ENCODE assay signal across 10 mouse cellular contexts in genomic region chr3:108360894-108361293, GRCm38 (mm10). TPM values are rescaled to one million over a fixed set of nuclear protein-coding genes. Genes with fewer than 3 reads are reported as not detected.
A peak's percentile ranks its signal among the peaks of the same experiment; 100 is the strongest.
DNase-seq lines count a peak whose midpoint lies in the region; ATAC-seq and TF ChIP-seq lines count a peak whose summit lies in the region.
"Had no signal": no experiment of that assay in that cellular context is flagged by ENCODE, and none has a peak within 500 bp of the region (broad histone marks: within the 10 kb centered on the region; RNA-seq: fewer than 3 reads in every experiment).

No protein-coding gene starts in this region.

- TF ChIP-seq POLR2A in ES-Bruce4 (IDR thresholded peaks at IDR 0.05; ENCODE audit: insufficient read depth, low read length), result no peak

- H3K27ac ChIP-seq in kidney, embryonic 16.5 days (ENCODE audit: low read length), result peak overlapping the region; percentile 72
- no peak overlapping the region for H3K27ac ChIP-seq in ES-Bruce4 (ENCODE audit: insufficient read depth, low read length)
- H3K27ac ChIP-seq in embryonic facial prominence, embryonic 11.5 days (replicated peaks; ENCODE audit: low read depth, low read length), result peak overlapping the region; percentile 4; the same call in 1 of the 2 replicates

- 0 out of 2 replicates have a peak, but pooled peaks have one; percentile 42 for TF ChIP-seq EP300 in ES-Bruce4 (IDR thresholded peaks at IDR 0.05; ENCODE audit: insufficient read depth, low read depth, low read length)

- H3K9me3 ChIP-seq in kidney, embryonic 16.5 days (ENCODE audit: low read length), result no peaks in the 10 kb centered on the region
- H3K9me3 ChIP-seq in ES-Bruce4 (replicated peaks; ENCODE audit: control insufficient read depth, insufficient read depth, low read length, poor library complexity, severe bottlenecking), result no peaks in the 10 kb centered on the region
- H3K9me3 ChIP-seq in embryonic facial prominence, embryonic 11.5 days (replicated peaks; ENCODE audit: control insufficient read depth, low read length), result no peaks in the 10 kb centered on the region

- ATAC-seq in kidney, embryonic 16.5 days (ENCODE audit: low FRiP score, low TSS enrichment), result peak; percentile 70
- ATAC-seq in embryonic facial prominence, embryonic 11.5 days (replicated peaks; ENCODE audit: insufficient number of reproducible peaks, low FRiP score, low TSS enrichment, low read depth), result peak; percentile 36; the same call in 1 of the 2 replicates
- no peak for ATAC-seq in frontal cortex, adult (ENCODE audit: low TSS enrichment)

- H3K4me3 ChIP-seq in kidney, embryonic 16.5 days (ENCODE audit: low read length), result no peak overlapping the region
- H3K4me3 ChIP-seq in ES-Bruce4 (ENCODE audit: low read depth, low read length), result no peak overlapping the region
- H3K4me3 ChIP-seq in embryonic facial prominence, embryonic 11.5 days (ENCODE audit: low read depth, low read length), result no peak overlapping the region

- H3K27me3 ChIP-seq in kidney, embryonic 16.5 days (ENCODE audit: insufficient read depth, low read length), result no peaks in the 10 kb centered on the region
- H3K27me3 ChIP-seq in ES-Bruce4 (ENCODE audit: control insufficient read depth, insufficient read depth, low read length, poor library complexity, severe bottlenecking), result no peaks in the 10 kb centered on the region
- no peaks in the 10 kb centered on the region for H3K27me3 ChIP-seq in embryonic facial prominence, embryonic 11.5 days (ENCODE audit: control insufficient read depth, insufficient read depth, low read length)

- 10% methylated on average over 7 of the region's 7 CpGs for WGBS in kidney, embryonic 16.5 days
- 15% methylated on average over 7 of the region's 7 CpGs for WGBS in embryonic facial prominence, embryonic 11.5 days

- H3K9ac ChIP-seq in kidney, embryonic 16.5 days (replicated peaks; ENCODE audit: low read length), result peak overlapping the region; percentile 46; the same call in 1 of the 2 replicates
- no peak overlapping the region for H3K9ac ChIP-seq in ES-Bruce4 (ENCODE audit: low read depth, poor library complexity, severe bottlenecking)
- peak overlapping the region; percentile 5; the same call in 1 of the 2 replicates for H3K9ac ChIP-seq in embryonic facial prominence, embryonic 11.5 days (replicated peaks; ENCODE audit: low read length)

- no peak for DNase-seq in kidney, adult 18-20 months
- peak; percentile 63 for DNase-seq in embryonic facial prominence, embryonic 11.5 days (ENCODE audit: low spot score)
- peak; percentile 17 for DNase-seq in kidney, postnatal 14 days
- no peak for DNase-seq in Muller cell, postnatal 12 days (ENCODE audit: inconsistent ontology term)
- DNase-seq in urinary bladder, postnatal 10 days (ENCODE audit: low spot score), result no peak
- DNase-seq: adrenal gland, adult 2 months; right cerebral cortex, adult 18-20 months had no signal

- no peak for TF ChIP-seq CTCF in ES-Bruce4 (IDR thresholded peaks at IDR 0.05; ENCODE audit: low read depth, low read length)

- 0 out of 2 replicates have a peak overlapping the region, but pooled peaks have one; percentile 30 for H3K4me2 ChIP-seq in kidney, embryonic 16.5 days (replicated peaks; ENCODE audit: low read depth, low read length)
- no peak overlapping the region for H3K4me2 ChIP-seq in embryonic facial prominence, embryonic 11.5 days (ENCODE audit: low read depth, low read length)

- H3K4me1 ChIP-seq in kidney, embryonic 16.5 days (ENCODE audit: insufficient read depth, low read length), result peaks cover 9% of the 10 kb centered on the region
- H3K4me1 ChIP-seq in ES-Bruce4 (ENCODE audit: control insufficient read depth, insufficient read depth, low read length), result no peaks in the 10 kb centered on the region
- no peaks in the 10 kb centered on the region for H3K4me1 ChIP-seq in embryonic facial prominence, embryonic 11.5 days (ENCODE audit: control insufficient read depth, insufficient read depth, low read length)

- H3K36me3 ChIP-seq in kidney, embryonic 16.5 days (ENCODE audit: insufficient read depth, low read length), result peaks cover 10% of the 10 kb centered on the region
- no peaks in the 10 kb centered on the region for H3K36me3 ChIP-seq in ES-Bruce4 (ENCODE audit: control insufficient read depth, insufficient read depth, low read length, poor library complexity, severe bottlenecking)
- no peaks in the 10 kb centered on the region; the same call in 1 of the 2 replicates for H3K36me3 ChIP-seq in embryonic facial prominence, embryonic 11.5 days (replicated peaks; ENCODE audit: control insufficient read depth, insufficient read depth, low read depth, low read length)

RNA-seq across cellular contexts. Expression of gene Mybphl, which starts 3.8 kb away (rescaled TPM):
- 0.14 TPM in 1 of 2 replicates, not detected in the other for polyA plus RNA-seq in kidney, embryonic 16.5 days (2015; fragmentation: Nextera tagmentation; extraction: Ambion mirVana)
- not detected in 2 replicates for polyA plus RNA-seq in ES-Bruce4 (2011; ENCODE audit: insufficient read depth, insufficient read length, low read depth, missing spikeins)
- 0.32 TPM in 1 of 2 replicates, not detected in the other for polyA plus RNA-seq in embryonic facial prominence, embryonic 11.5 days (2014; fragmentation: Nextera tagmentation; extraction: Ambion mirVana)
- polyA plus RNA-seq: adrenal gland, adult 2 months had no signal

RNA-seq across cellular contexts. Expression of gene Psrc1, which starts 22.7 kb away (rescaled TPM):
- 47.6 and 48.8 TPM in 2 replicates for polyA plus RNA-seq in kidney, embryonic 16.5 days (2015; fragmentation: Nextera tagmentation; extraction: Ambion mirVana)
- 255 and 272 TPM in 2 replicates for polyA plus RNA-seq in ES-Bruce4 (2011; ENCODE audit: insufficient read depth, insufficient read length, low read depth, missing spikeins)
- 71.5 and 81.7 TPM in 2 replicates for polyA plus RNA-seq in embryonic facial prominence, embryonic 11.5 days (2014; fragmentation: Nextera tagmentation; extraction: Ambion mirVana)

RNA-seq across cellular contexts. Expression of gene Celsr2, which starts 54.5 kb away (rescaled TPM):
- polyA plus RNA-seq in kidney, embryonic 16.5 days (2015; fragmentation: Nextera tagmentation; extraction: Ambion mirVana), result 21.7 and 22.1 TPM in 2 replicates
- 7.1 and 8.9 TPM in 2 replicates for polyA plus RNA-seq in ES-Bruce4 (2011; ENCODE audit: insufficient read depth, insufficient read length, low read depth, missing spikeins)
- polyA plus RNA-seq in embryonic facial prominence, embryonic 11.5 days (2014; fragmentation: Nextera tagmentation; extraction: Ambion mirVana), result 12.4 and 13.5 TPM in 2 replicates

Comparison
In these comparisons a context has a peak if more than half of its experiments do, and no peak if none do; other contexts are left out.
1. DNase-seq: peak in embryonic facial prominence, embryonic 11.5 days (single experiment) and kidney, postnatal 14 days (single experiment); none in kidney, adult 18-20 months (single experiment), Muller cell, postnatal 12 days (single experiment) and urinary bladder, postnatal 10 days (single experiment).